Mouse (Mus musculus): ENCODE data around the gene Olfr374. TPM values are rescaled to one million over a fixed set of nuclear protein-coding genes. Genes with fewer than 3 reads are reported as not detected.
"Not testable (repeated sequence)": the region's sequence is repeated elsewhere in the genome, so short reads cannot be mapped to it uniquely, and the experiment has no call there.

Olfr374 gene
- polyA plus RNA-seq (2016; fragmentation: Nextera tagmentation; extraction: Ambion mirVana), result not detected in 2 replicates

- Histone ChIP-seq H3K9me3 (replicated peaks) (peaks cover 10% of the 10 kb centered on the region; the same call in 1 of the 2 replicates), H3K4me3 (no peak within 1 kb of the TSS), H3K27me3 (ENCODE audit: low read depth, poor library complexity, severe bottlenecking) (no peaks in the 10 kb centered on the region), H3K36me3 (no peaks in the 10 kb centered on the region), H3K4me1 (no peaks in the 10 kb centered on the region), H3K27ac (replicated peaks) (no peak within 1 kb of the TSS)
- WGBS, result 85% methylated on average over 3 of the region's 3 CpGs
- DNase-seq (ENCODE audit: low spot score), result no peak
Measured at GRCm38 (mm10) chr8:72106740-72107139, at the start of gene Olfr374. Olfr374 (plus strand) TSS chr8:72107040.

GRCm38 (mm10) chr8:72057643-72058042 lies 49.2 kb upstream of the Olfr374 start:
- H3K4me1 ChIP-seq; H3K9me3 ChIP-seq (replicated peaks); H3K4me3 ChIP-seq; DNase-seq (ENCODE audit: low spot score); H3K36me3 ChIP-seq; H3K27me3 ChIP-seq (ENCODE audit: low read depth, poor library complexity, severe bottlenecking); H3K27ac ChIP-seq (replicated peaks): not testable (repeated sequence)
- 82% methylated on average over 3 of the region's 4 CpGs for WGBS

- H3K27ac ChIP-seq (replicated peaks); H3K9me3 ChIP-seq (replicated peaks); H3K27me3 ChIP-seq (ENCODE audit: low read depth, poor library complexity, severe bottlenecking); H3K36me3 ChIP-seq; H3K4me3 ChIP-seq; H3K4me1 ChIP-seq; DNase-seq (ENCODE audit: low spot score): not testable (repeated sequence)
- 91% methylated on average over 1 of the region's 1 CpGs for WGBS
Measured at GRCm38 (mm10) chr8:72066819-72067399, 39.9 kb upstream of the Olfr374 start.

GRCm38 (mm10) chr8:72082877-72083276 lies 24.0 kb upstream of the Olfr374 start, which contains the start of gene Olfr373:
Olfr373 (plus strand) TSS chr8:72083177.
- H3K9me3 ChIP-seq (replicated peaks), result not testable (repeated sequence)

GRCm38 (mm10) chr8:72084744-72085143 lies 22.1 kb upstream of the Olfr374 start:
- Histone ChIP-seq H3K4me1 (no peaks in the 10 kb centered on the region), H3K36me3 (no peaks in the 10 kb centered on the region), H3K27ac (replicated peaks) (no peak overlapping the region), H3K4me3 (no peak overlapping the region), H3K9me3 (replicated peaks) (no peaks in the 10 kb centered on the region), H3K27me3 (ENCODE audit: low read depth, poor library complexity, severe bottlenecking) (no peaks in the 10 kb centered on the region)
- DNase-seq (ENCODE audit: low spot score), result no peak
- 69% methylated on average over 5 of the region's 5 CpGs for WGBS

More at GRCm38 (mm10) chr8:72082877-72083276, 24.0 kb upstream of the Olfr374 start, which contains the start of gene Olfr373:
- H3K4me3 ChIP-seq; H3K36me3 ChIP-seq; H3K4me1 ChIP-seq; H3K27me3 ChIP-seq (ENCODE audit: low read depth, poor library complexity, severe bottlenecking); H3K27ac ChIP-seq (replicated peaks); DNase-seq (ENCODE audit: low spot score): not testable (repeated sequence)

- 85% methylated on average over 3 of the region's 3 CpGs for WGBS
- H3K27ac ChIP-seq (replicated peaks); H3K4me3 ChIP-seq; H3K36me3 ChIP-seq; H3K4me1 ChIP-seq; DNase-seq (ENCODE audit: low spot score); H3K27me3 ChIP-seq (ENCODE audit: low read depth, poor library complexity, severe bottlenecking); H3K9me3 ChIP-seq (replicated peaks): not testable (repeated sequence)
Measured at GRCm38 (mm10) chr8:72087611-72088010, 19.2 kb upstream of the Olfr374 start.

- not testable (repeated sequence) for DNase-seq (ENCODE audit: low spot score); H3K27ac ChIP-seq (replicated peaks); H3K36me3 ChIP-seq; H3K4me1 ChIP-seq; H3K9me3 ChIP-seq (replicated peaks); H3K27me3 ChIP-seq (ENCODE audit: low read depth, poor library complexity, severe bottlenecking); H3K4me3 ChIP-seq
Measured at GRCm38 (mm10) chr8:72096721-72097120, 10.1 kb upstream of the Olfr374 start.

DNA sequence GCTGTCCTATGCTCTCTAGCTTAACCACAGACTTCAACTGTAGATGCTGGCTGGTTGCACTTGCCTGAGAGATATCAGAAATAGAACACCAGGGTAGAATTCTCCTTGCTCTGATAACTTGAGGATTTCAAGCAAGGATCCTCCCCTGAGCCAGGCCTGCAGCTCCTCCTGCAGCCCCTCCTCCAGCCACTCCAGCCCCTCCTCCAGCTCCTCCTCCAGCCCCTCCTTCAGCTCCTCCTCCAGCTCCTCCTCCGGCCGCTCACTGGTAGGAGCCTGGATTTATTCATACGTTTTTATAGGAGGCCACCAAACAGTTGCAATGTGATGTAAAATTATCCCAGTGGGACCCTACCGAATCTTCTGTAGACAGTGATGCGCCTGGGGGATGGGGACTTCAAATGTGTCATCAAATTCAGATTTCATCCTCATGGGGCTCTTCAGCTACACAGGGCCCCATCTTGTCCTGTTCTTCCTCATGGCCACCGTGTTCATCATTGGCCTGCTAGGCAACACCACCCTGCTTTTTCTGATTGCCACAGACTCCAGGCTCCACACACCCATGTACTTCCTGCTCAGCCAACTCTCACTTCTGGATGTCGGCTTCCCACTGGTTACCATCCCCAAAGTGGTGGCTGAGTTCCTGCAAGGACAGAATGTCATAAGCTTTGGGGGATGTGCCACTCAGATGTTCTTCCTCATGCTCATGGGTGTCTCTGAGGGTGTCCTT lies 7.3 kb upstream of the Olfr374 start:
- H3K9me3 ChIP-seq (replicated peaks); DNase-seq (ENCODE audit: low spot score); H3K27me3 ChIP-seq (ENCODE audit: low read depth, poor library complexity, severe bottlenecking); H3K27ac ChIP-seq (replicated peaks); H3K4me3 ChIP-seq; H3K36me3 ChIP-seq; H3K4me1 ChIP-seq: not testable (repeated sequence)
- WGBS, result 63% methylated on average over 6 of the region's 7 CpGs

- peaks cover 10% of the 10 kb centered on the region; the same call in 1 of the 2 replicates for H3K9me3 ChIP-seq (replicated peaks)
Measured at GRCm38 (mm10) chr8:72105165-72105564, 1.7 kb upstream of the Olfr374 start.

DNA sequence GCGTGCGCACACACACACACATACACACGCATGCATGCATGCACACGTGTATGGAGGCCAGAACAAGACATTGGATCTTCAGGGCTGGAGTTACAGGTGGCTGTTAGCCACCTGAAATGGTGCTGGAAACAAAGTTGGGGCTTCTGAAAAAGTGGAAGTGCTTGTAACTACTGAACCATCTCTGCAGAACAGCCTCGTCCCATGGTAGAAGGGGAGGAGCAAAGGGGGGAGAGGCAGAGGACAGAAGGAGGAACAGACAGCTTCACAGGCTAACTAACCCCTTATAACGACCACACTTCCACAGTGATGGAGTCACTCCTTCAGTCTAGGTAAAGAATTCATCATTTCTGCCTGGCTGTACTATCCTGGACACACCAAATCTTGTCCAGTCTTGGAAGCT lies 4.0 kb downstream of the Olfr374 start:
- Histone ChIP-seq H3K4me3 (no peak overlapping the region), H3K27ac (replicated peaks) (no peak overlapping the region), H3K27me3 (ENCODE audit: low read depth, poor library complexity, severe bottlenecking) (no peaks in the 10 kb centered on the region), H3K36me3 (no peaks in the 10 kb centered on the region), H3K9me3 (replicated peaks) (no peaks in the 10 kb centered on the region), H3K4me1 (no peaks in the 10 kb centered on the region)
- 81% methylated on average over 6 of the region's 6 CpGs for WGBS
- DNase-seq (ENCODE audit: low spot score), result no peak

More at GRCm38 (mm10) chr8:72105165-72105564, 1.7 kb upstream of the Olfr374 start:
- no peaks in the 10 kb centered on the region for H3K4me1 ChIP-seq
- H3K27ac ChIP-seq (replicated peaks), result no peak overlapping the region
- 35% methylated on average over 4 of the region's 4 CpGs for whole genome bisulfite sequencing
- H3K4me3 ChIP-seq, result no peak overlapping the region
- H3K36me3 ChIP-seq, result no peaks in the 10 kb centered on the region
- no peak for DNase-seq (ENCODE audit: low spot score)
- H3K27me3 ChIP-seq (ENCODE audit: low read depth, poor library complexity, severe bottlenecking), result no peaks in the 10 kb centered on the region

- 73% methylated on average over 3 of the region's 3 CpGs for WGBS
- Histone ChIP-seq H3K36me3 (no peaks in the 10 kb centered on the region), H3K4me1 (no peaks in the 10 kb centered on the region), H3K9me3 (replicated peaks) (no peaks in the 10 kb centered on the region), H3K27ac (replicated peaks) (no peak overlapping the region), H3K27me3 (ENCODE audit: low read depth, poor library complexity, severe bottlenecking) (no peaks in the 10 kb centered on the region), H3K4me3 (no peak overlapping the region)
- no peak for DNase-seq (ENCODE audit: low spot score)
Measured at GRCm38 (mm10) chr8:72112486-72112885, 5.6 kb downstream of the Olfr374 start.

DNA sequence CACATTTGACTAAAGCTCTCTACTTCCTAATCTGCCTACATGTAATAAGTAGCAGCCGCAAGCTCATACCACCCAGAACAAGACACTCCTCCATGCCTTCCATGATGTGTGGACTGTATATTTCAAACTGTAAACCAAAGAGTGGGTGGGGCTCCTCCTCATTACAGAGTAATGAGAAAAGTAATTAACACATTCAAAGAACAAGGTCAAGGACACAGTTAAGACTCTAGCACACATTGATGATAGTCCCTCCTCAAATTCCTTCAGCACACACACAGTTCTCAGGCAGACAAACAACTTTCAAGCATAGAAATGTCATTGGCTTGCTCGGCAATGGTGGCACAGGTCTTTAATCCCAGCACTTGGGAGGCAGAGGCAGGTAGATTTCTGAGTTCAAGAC lies 8.4 kb downstream of the Olfr374 start:
- Histone ChIP-seq H3K36me3 (no peaks in the 10 kb centered on the region), H3K27ac (replicated peaks) (no peak overlapping the region), H3K4me3 (no peak overlapping the region), H3K4me1 (no peaks in the 10 kb centered on the region), H3K27me3 (ENCODE audit: low read depth, poor library complexity, severe bottlenecking) (no peaks in the 10 kb centered on the region), H3K9me3 (replicated peaks) (no peaks in the 10 kb centered on the region)
- 94% methylated on average over 2 of the region's 2 CpGs for WGBS
- DNase-seq (ENCODE audit: low spot score), result no peak

DNA sequence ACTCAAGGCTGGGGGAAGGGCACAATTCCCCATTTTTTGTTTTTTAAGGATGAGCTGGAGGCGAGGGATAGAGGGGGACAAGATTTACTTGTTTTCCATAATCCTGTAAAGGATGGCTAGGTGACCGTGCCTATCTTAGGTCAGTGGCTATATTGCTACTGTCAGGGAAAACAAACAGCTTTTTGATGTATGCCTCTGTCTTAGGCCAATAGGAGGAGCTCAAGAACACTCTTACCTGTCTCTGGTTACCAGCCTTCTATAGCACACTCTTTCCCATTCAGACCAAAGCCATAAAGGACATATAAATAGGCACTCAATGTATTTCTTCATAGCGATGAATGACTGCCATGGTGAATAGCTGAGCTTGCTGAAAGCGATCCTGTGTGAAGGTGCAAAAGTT lies 11.8 kb downstream of the Olfr374 start:
- H3K36me3 ChIP-seq, result no peaks in the 10 kb centered on the region
- no peaks in the 10 kb centered on the region for H3K27me3 ChIP-seq (ENCODE audit: low read depth, poor library complexity, severe bottlenecking)
- H3K4me3 ChIP-seq, result no peak overlapping the region
- DNase-seq (ENCODE audit: low spot score), result no peak
- 53% methylated on average over 4 of the region's 4 CpGs for WGBS
- H3K9me3 ChIP-seq (replicated peaks), result no peaks in the 10 kb centered on the region
- H3K4me1 ChIP-seq, result peaks cover 10% of the 10 kb centered on the region
- H3K27ac ChIP-seq (replicated peaks), result no peak overlapping the region

Data from midbrain, embryonic 10.5 days (tissue).